Mouse (Mus musculus) kidney, adult 2 months (tissue): ENCODE data around the gene Slfn1. TPM values are rescaled to one million over a fixed set of nuclear protein-coding genes. Genes with fewer than 3 reads are reported as not detected.
"Not testable (repeated sequence)": the region's sequence is repeated elsewhere in the genome, so short reads cannot be mapped to it uniquely, and the experiment has no call there.

Experiments
- DNase-seq: peaks from one replicate; pipeline ENCODE4 v3.0.0; 2021
- H3K27ac ChIP-seq: fragments of 200-500 bp; 2 replicates; pipeline ENCODE4 v1.5.1; 2012; ENCODE audit warnings: low read depth, low read length, control low read depth, inconsistent platforms; ENCODE audit not compliant: insufficient read depth
- H3K27me3 ChIP-seq: fragments of 200-500 bp; replicated peaks from 2 replicates; pipeline ENCODE4 v1.6.1; 2012; ENCODE audit warnings: mild to moderate bottlenecking, moderate library complexity, low read length, inconsistent platforms; ENCODE audit not compliant: control insufficient read depth, insufficient read depth
- H3K36me3 ChIP-seq: fragments of 200-500 bp; 2 replicates; pipeline ENCODE4 v1.6.1; 2012; ENCODE audit warnings: mild to moderate bottlenecking, moderate library complexity, low read length, inconsistent platforms; ENCODE audit not compliant: control insufficient read depth, insufficient read depth
- H3K4me1 ChIP-seq: fragments of 200-500 bp; 2 replicates; pipeline ENCODE4 v1.6.1; 2011; ENCODE audit warnings: low read length; ENCODE audit not compliant: control insufficient read depth, insufficient read depth
- H3K4me3 ChIP-seq: fragments of 200-500 bp; 2 replicates; pipeline ENCODE4 v1.5.1; 2011; ENCODE audit warnings: mild to moderate bottlenecking, low read depth, low read length, control low read depth; ENCODE audit not compliant: insufficient read depth
- CTCF ChIP-seq: fragments of 200-500 bp; conservative IDR thresholded peaks from 2 replicates; pipeline ENCODE4 v1.5.1; 2011; ENCODE audit warnings: low read depth, mild to moderate bottlenecking, control low read depth, low read length, moderate library complexity, mixed read lengths; ENCODE audit not compliant: insufficient read depth, insufficient read length
- POLR2A ChIP-seq: fragments of 200-500 bp; IDR thresholded peaks from one replicate; pipeline ENCODE4 v1.6.1; 2011; ENCODE audit warnings: low read depth, low read length, control low read depth
- WGBS: fragments of 180-500 bp; shearing (Covaris S2); methylation state at CpG from one replicate; pipeline ENCODE4 v1.1.7; 2018; 5-methylcytosine and 5-hydroxymethylcytosine counted together
- polyA plus RNA-seq: library from polyadenylated mRNA; depleted of rRNA; stranded (reverse); fragments of >200 nt; gene quantifications from 2 replicates; pipeline ENCODE4 v1.2.3, GENCODE M21; 2012; rRNA removed

The Slfn1 gene
- polyA plus RNA-seq, 1 experiment: 2.6 TPM

DNA sequence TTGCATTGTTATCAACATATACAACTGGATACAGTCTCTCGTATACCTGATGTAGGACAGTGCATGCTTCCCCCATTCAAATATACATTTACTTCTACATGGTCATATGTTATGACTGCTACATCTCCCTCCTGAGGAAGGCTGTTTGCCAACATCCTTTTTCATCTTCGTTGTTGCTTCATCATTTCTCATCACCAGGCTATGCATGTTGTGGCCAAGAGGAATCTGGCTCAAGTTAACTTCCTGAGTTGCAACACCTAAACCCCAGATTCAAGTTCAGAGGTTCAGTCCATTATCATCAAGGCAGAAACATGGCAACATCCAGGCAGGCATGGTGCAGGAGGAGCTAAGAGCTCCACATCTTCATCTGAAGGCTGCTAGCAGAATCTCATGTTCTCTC lies 8.3 kb downstream of the Slfn1 start:
- no peaks in the 10 kb centered on the region for H3K27me3 ChIP-seq
- no peaks in the 10 kb centered on the region for H3K36me3 ChIP-seq
- H3K4me3 ChIP-seq: no peak overlapping the region
- H3K4me1 ChIP-seq: no peaks in the 10 kb centered on the region
- no peak for DNase-seq
- TF ChIP-seq POLR2A (no peak), CTCF (no peak)
- H3K27ac ChIP-seq: no peak overlapping the region
- WGBS: 82% methylated on average over 2 of the region's 2 CpGs

- WGBS: no CpG with 5 or more reads among the region's 1 CpGs
- not testable (repeated sequence) for H3K4me3 ChIP-seq, H3K27me3 ChIP-seq, H3K36me3 ChIP-seq, DNase-seq, H3K27ac ChIP-seq, H3K4me1 ChIP-seq
Observed at GRCm38 (mm10) chr11:83125633-83126032, 9.0 kb downstream of the Slfn1 start.

DNA sequence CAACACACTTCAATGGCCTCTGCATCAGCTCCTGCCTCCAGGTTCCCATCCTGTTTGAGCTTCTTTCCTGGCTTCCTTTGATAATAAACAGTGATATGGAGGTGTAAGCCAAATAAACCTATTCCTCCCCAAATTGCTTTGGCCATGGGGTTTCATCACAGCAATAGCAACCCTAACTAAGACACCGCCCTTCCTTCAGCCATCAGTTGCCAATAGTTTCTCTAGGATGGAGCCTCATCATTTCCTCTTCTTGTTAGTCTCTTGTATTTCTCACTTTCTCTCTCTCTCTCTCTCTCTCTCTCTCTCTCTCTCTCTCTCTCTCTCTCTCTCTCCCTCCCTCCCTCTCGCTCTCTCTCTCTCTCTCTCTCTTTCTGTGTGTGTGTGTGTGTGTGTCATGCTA lies 20.6 kb downstream of the Slfn1 start:
- WGBS: 100% methylated on average over 1 of the region's 2 CpGs
- not testable (repeated sequence) for H3K4me1 ChIP-seq, H3K4me3 ChIP-seq, H3K36me3 ChIP-seq, H3K27me3 ChIP-seq, H3K27ac ChIP-seq, DNase-seq

GRCm38 (mm10) chr11:83148939-83149338 lies 32.3 kb downstream of the Slfn1 start:
- DNase-seq, H3K27ac ChIP-seq, H3K4me3 ChIP-seq, H3K4me1 ChIP-seq, H3K36me3 ChIP-seq, H3K27me3 ChIP-seq: not testable (repeated sequence)
- no CpG with 5 or more reads among the region's 1 CpGs for WGBS

Other genes with a start within 250 kb of the Slfn1 start
- 15.3 and 19.4 TPM in 2 replicates for gene Rffl, start 245.6 kb upstream of the Slfn1 start, polyA plus RNA-seq
- gene Rad51d, start 226.2 kb upstream of the Slfn1 start, polyA plus RNA-seq: 13.7 and 15.7 TPM in 2 replicates
- gene Fndc8, start 224.7 kb upstream of the Slfn1 start, polyA plus RNA-seq: 0.13 and 0.19 TPM in 2 replicates
- gene Nle1, start 208.4 kb upstream of the Slfn1 start, polyA plus RNA-seq: 16.3 and 16.9 TPM in 2 replicates
- 5.0 and 7.9 TPM in 2 replicates for gene Unc45b, start 206.3 kb upstream of the Slfn1 start, polyA plus RNA-seq
- 14.1 and 21.4 TPM in 2 replicates for gene Slfn5, start 165.5 kb upstream of the Slfn1 start, polyA plus RNA-seq
- gene Slfn9, start 125.0 kb upstream of the Slfn1 start, polyA plus RNA-seq: 0.18 and 0.36 TPM in 2 replicates
- 0.37 and 1.3 TPM in 2 replicates for gene Slfn8, start 96.0 kb upstream of the Slfn1 start, polyA plus RNA-seq
- gene Slfn2, start 51.7 kb upstream of the Slfn1 start, polyA plus RNA-seq: 4.0 and 7.3 TPM in 2 replicates
- 0.10 and 0.30 TPM in 2 replicates for gene Slfn4, start 58.3 kb downstream of the Slfn1 start, polyA plus RNA-seq
- gene Slfn3, start 74.5 kb downstream of the Slfn1 start, polyA plus RNA-seq: 0.72 TPM in 2 replicates
- 0.03 TPM in 1 of 2 replicates, not detected in the other for gene Slfn14, start 169.9 kb downstream of the Slfn1 start, polyA plus RNA-seq
- gene Ap2b1, start 182.2 kb downstream of the Slfn1 start, polyA plus RNA-seq: 34.9 and 37.4 TPM in 2 replicates
- gene Pex12, start 185.7 kb downstream of the Slfn1 start, polyA plus RNA-seq: 11.4 and 11.8 TPM in 2 replicates